Mouse (Mus musculus) T-helper 17 cell (primary cell): ENCODE results near the gene Mecom.

Source experiments
- in situ Hi-C, 2 experiments: fragments of 300-600 bp; cut with MboI, MseI; formaldehyde crosslinking; loops; 1 replicate in 1 of 2; 2 replicates in 1 of 2; pipeline ENCODE4 v1.15.1; 2025; ENCODE audit warnings: high pct_unique_total_duplicates in 2 of 2

The Mecom gene

GRCm38 (mm10) chr3:30514901-30515794 lies 32.7 kb downstream of the Mecom start:
- in situ Hi-C loops = no loop called here

GRCm38 (mm10) chr3:30514051-30514754 lies 33.6 kb downstream of the Mecom start:
- in situ Hi-C loops = no loop called here

GRCm38 (mm10) chr3:30513314-30513997 lies 34.4 kb downstream of the Mecom start:
- in situ Hi-C loops = no loop called here

- in situ Hi-C loops = no loop called here
These were observed 35.3 kb downstream of the Mecom start for GRCm38 (mm10) chr3:30512459-30513030.

- in situ Hi-C loops = no loop called here
These were observed 36.0 kb downstream of the Mecom start for GRCm38 (mm10) chr3:30511796-30512195.

GRCm38 (mm10) chr3:30511062-30511640 lies 36.7 kb downstream of the Mecom start:
- in situ Hi-C loops = no loop called here

GRCm38 (mm10) chr3:30510646-30511045 lies 37.2 kb downstream of the Mecom start:
- in situ Hi-C loops = no loop called here

- in situ Hi-C loops = no loop called here
These were observed 37.7 kb downstream of the Mecom start for GRCm38 (mm10) chr3:30510105-30510504.

GRCm38 (mm10) chr3:30508930-30509910 lies 38.6 kb downstream of the Mecom start:
- in situ Hi-C loops = no loop called here

- in situ Hi-C loops = no loop called here
These were observed 39.4 kb downstream of the Mecom start for GRCm38 (mm10) chr3:30508296-30508929.

GRCm38 (mm10) chr3:30507576-30508295 lies 40.1 kb downstream of the Mecom start:
- in situ Hi-C loops = no loop called here

GRCm38 (mm10) chr3:30507028-30507575 lies 40.7 kb downstream of the Mecom start:
- in situ Hi-C loops = no loop called here

- in situ Hi-C loops = no loop called here
These were observed 41.3 kb downstream of the Mecom start for GRCm38 (mm10) chr3:30506329-30507027.

- in situ Hi-C loops = no loop called here
These were observed 42.0 kb downstream of the Mecom start for GRCm38 (mm10) chr3:30505741-30506251.

- in situ Hi-C loops = no loop called here
These were observed 43.2 kb downstream of the Mecom start for GRCm38 (mm10) chr3:30504561-30504960.

GRCm38 (mm10) chr3:30503821-30504220 lies 44.0 kb downstream of the Mecom start:
- in situ Hi-C loops = no loop called here

- in situ Hi-C loops = no loop called here
These were observed 49.5 kb downstream of the Mecom start for GRCm38 (mm10) chr3:30498202-30498828.
